Mouse (Mus musculus): ENCODE measurements around the gene Cacna1d. TPM values are rescaled to one million over a fixed set of nuclear protein-coding genes. Genes with fewer than 3 reads are reported as not detected.

Cacna1d gene
- total and polyA plus RNA-seq, 2 experiments from 2014 or later: 8.9 to 44.3 TPM

- Histone ChIP-seq H3K4me2 (ENCODE audit: low read depth, low read length, poor library complexity, severe bottlenecking) (no peak overlapping the region), H3K27me3 (ENCODE audit: insufficient read depth, low read length) (no peaks in the 10 kb centered on the region), H3K4me3 (ENCODE audit: low read depth, low read length) (no peak overlapping the region), H3K36me3 (ENCODE audit: insufficient read depth, low read length) (peaks cover 30% of the 10 kb centered on the region), H3K4me1 (ENCODE audit: insufficient read depth, low read length) (no peaks in the 10 kb centered on the region), H3K9ac (replicated peaks; ENCODE audit: low read length, poor library complexity, severe bottlenecking) (no peak overlapping the region), H3K9me3 (ENCODE audit: low read length) (no peaks in the 10 kb centered on the region), H3K27ac (ENCODE audit: low read depth, low read length) (no peak overlapping the region)
- TF ChIP-seq CTCF (IDR thresholded peaks at IDR 0.05): no peak
- no peak for ATAC-seq (ENCODE audit: low FRiP score)
- DNase-seq (ENCODE audit: low spot score): no peak
- WGBS: 93% methylated on average over 4 of the region's 4 CpGs
Measured at GRCm38 (mm10) chr14:30106550-30106949, 384.7 kb downstream of the Cacna1d start.

GRCm38 (mm10) chr14:30105551-30105950 lies 385.7 kb downstream of the Cacna1d start:
- Histone ChIP-seq H3K4me1 (ENCODE audit: insufficient read depth, low read length) (no peaks in the 10 kb centered on the region), H3K27me3 (ENCODE audit: insufficient read depth, low read length) (no peaks in the 10 kb centered on the region), H3K4me2 (ENCODE audit: low read depth, low read length, poor library complexity, severe bottlenecking) (no peak overlapping the region), H3K9me3 (ENCODE audit: low read length) (no peaks in the 10 kb centered on the region), H3K27ac (ENCODE audit: low read depth, low read length) (no peak overlapping the region), H3K4me3 (ENCODE audit: low read depth, low read length) (no peak overlapping the region), H3K9ac (replicated peaks; ENCODE audit: low read length, poor library complexity, severe bottlenecking) (no peak overlapping the region), H3K36me3 (ENCODE audit: insufficient read depth, low read length) (peaks cover 27% of the 10 kb centered on the region)
- no peak for ATAC-seq (ENCODE audit: low FRiP score)
- peak; percentile 53 for DNase-seq (ENCODE audit: low spot score)
- no peak for TF ChIP-seq CTCF (IDR thresholded peaks at IDR 0.05)
- WGBS: 71% methylated on average over 6 of the region's 6 CpGs

- H3K36me3 ChIP-seq (ENCODE audit: insufficient read depth, low read length): peaks cover 28% of the 10 kb centered on the region
- no peak overlapping the region for H3K4me3 ChIP-seq (ENCODE audit: low read depth, low read length)
- no peaks in the 10 kb centered on the region for H3K9me3 ChIP-seq (ENCODE audit: low read length)
- no peaks in the 10 kb centered on the region for H3K4me1 ChIP-seq (ENCODE audit: insufficient read depth, low read length)
- no peak for DNase-seq (ENCODE audit: low spot score)
- 75% methylated on average over 8 of the region's 8 CpGs for WGBS
- ATAC-seq (ENCODE audit: low FRiP score): no peak
- no peaks in the 10 kb centered on the region for H3K27me3 ChIP-seq (ENCODE audit: insufficient read depth, low read length)
- H3K4me2 ChIP-seq (ENCODE audit: low read depth, low read length, poor library complexity, severe bottlenecking): no peak overlapping the region
- no peak for TF ChIP-seq CTCF (IDR thresholded peaks at IDR 0.05)
- no peak overlapping the region for H3K9ac ChIP-seq (replicated peaks; ENCODE audit: low read length, poor library complexity, severe bottlenecking)
- H3K27ac ChIP-seq (ENCODE audit: low read depth, low read length): no peak overlapping the region
Measured at GRCm38 (mm10) chr14:30103946-30104536, 387.2 kb downstream of the Cacna1d start.

GRCm38 (mm10) chr14:30097239-30097638 lies 394.0 kb downstream of the Cacna1d start:
- DNase-seq (ENCODE audit: low spot score) (no peak), ATAC-seq (ENCODE audit: low FRiP score) (no peak)
- Histone ChIP-seq H3K36me3 (ENCODE audit: insufficient read depth, low read length) (peaks cover 45% of the 10 kb centered on the region), H3K4me2 (ENCODE audit: low read depth, low read length, poor library complexity, severe bottlenecking) (no peak overlapping the region), H3K27ac (ENCODE audit: low read depth, low read length) (no peak overlapping the region), H3K9ac (replicated peaks; ENCODE audit: low read length, poor library complexity, severe bottlenecking) (no peak overlapping the region), H3K4me1 (ENCODE audit: insufficient read depth, low read length) (no peaks in the 10 kb centered on the region), H3K4me3 (ENCODE audit: low read depth, low read length) (no peak overlapping the region), H3K9me3 (ENCODE audit: low read length) (no peaks in the 10 kb centered on the region), H3K27me3 (ENCODE audit: insufficient read depth, low read length) (no peaks in the 10 kb centered on the region)
- 63% methylated on average over 5 of the region's 5 CpGs for WGBS
- peak; percentile 57 for TF ChIP-seq CTCF (IDR thresholded peaks at IDR 0.05)

GRCm38 (mm10) chr14:30092426-30092825 lies 398.8 kb downstream of the Cacna1d start:
- Histone ChIP-seq H3K4me2 (ENCODE audit: low read depth, low read length, poor library complexity, severe bottlenecking) (no peak overlapping the region), H3K9ac (replicated peaks; ENCODE audit: low read length, poor library complexity, severe bottlenecking) (no peak overlapping the region), H3K4me1 (ENCODE audit: insufficient read depth, low read length) (no peaks in the 10 kb centered on the region), H3K27me3 (ENCODE audit: insufficient read depth, low read length) (no peaks in the 10 kb centered on the region), H3K27ac (ENCODE audit: low read depth, low read length) (no peak overlapping the region), H3K4me3 (ENCODE audit: low read depth, low read length) (no peak overlapping the region), H3K36me3 (ENCODE audit: insufficient read depth, low read length) (peaks cover 27% of the 10 kb centered on the region), H3K9me3 (ENCODE audit: low read length) (no peaks in the 10 kb centered on the region)
- WGBS: 85% methylated on average over 4 of the region's 4 CpGs
- DNase-seq (ENCODE audit: low spot score) (no peak), ATAC-seq (ENCODE audit: low FRiP score) (no peak)
- TF ChIP-seq CTCF (IDR thresholded peaks at IDR 0.05): no peak

- H3K4me2 ChIP-seq (ENCODE audit: low read depth, low read length, poor library complexity, severe bottlenecking): no peak overlapping the region
- no peaks in the 10 kb centered on the region for H3K9me3 ChIP-seq (ENCODE audit: low read length)
- no peak overlapping the region for H3K4me3 ChIP-seq (ENCODE audit: low read depth, low read length)
- no peaks in the 10 kb centered on the region for H3K4me1 ChIP-seq (ENCODE audit: insufficient read depth, low read length)
- 83% methylated on average over 2 of the region's 2 CpGs for WGBS
- no peak overlapping the region for H3K9ac ChIP-seq (replicated peaks; ENCODE audit: low read length, poor library complexity, severe bottlenecking)
- TF ChIP-seq CTCF (IDR thresholded peaks at IDR 0.05): no peak
- no peaks in the 10 kb centered on the region for H3K27me3 ChIP-seq (ENCODE audit: insufficient read depth, low read length)
- DNase-seq (ENCODE audit: low spot score) (no peak), ATAC-seq (ENCODE audit: low FRiP score) (no peak)
- H3K36me3 ChIP-seq (ENCODE audit: insufficient read depth, low read length): peaks cover 25% of the 10 kb centered on the region
- H3K27ac ChIP-seq (ENCODE audit: low read depth, low read length): no peak overlapping the region
Measured at GRCm38 (mm10) chr14:30092021-30092420, 399.2 kb downstream of the Cacna1d start.

All from midbrain, postnatal 0 days (tissue).